Mouse (Mus musculus) ES-Bruce4 (cell line): ENCODE measurements around the gene Rnf152.

Experiments
- CTCF ChIP-seq: IDR thresholded peaks from one replicate; pipeline ENCODE4 v1.8.1; 2011; ENCODE audit warnings: low read depth, low read length
- EP300 ChIP-seq: IDR thresholded peaks from 2 replicates; pipeline ENCODE4 v1.6.1; 2011; ENCODE audit warnings: low read depth, low read length; ENCODE audit not compliant: insufficient read depth
- POLR2A ChIP-seq: IDR thresholded peaks from one replicate; pipeline ENCODE4 v1.8.1; 2011; ENCODE audit warnings: low read length; ENCODE audit not compliant: insufficient read depth

DNA sequence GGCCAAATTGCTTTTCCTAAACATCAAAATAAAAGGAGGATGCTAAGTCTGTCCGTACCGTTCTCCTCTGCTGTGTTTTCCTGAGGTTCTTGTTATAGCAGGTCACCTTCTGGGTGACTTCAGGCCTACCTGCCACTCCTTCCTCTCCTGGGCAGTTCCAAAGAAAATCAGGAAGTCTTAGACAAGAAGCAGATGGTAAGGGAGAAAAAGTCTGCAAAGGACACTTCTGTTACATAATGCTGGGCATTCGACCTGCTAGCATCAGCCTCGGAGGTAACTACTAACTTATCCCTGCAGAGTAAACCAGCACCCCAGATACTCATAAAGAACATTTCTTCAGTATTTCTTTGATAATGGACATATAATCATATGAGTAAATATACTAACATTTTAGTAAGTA is 4.7 kb downstream of the Rnf152 start:
- TF ChIP-seq POLR2A = no peak
- no peak for TF ChIP-seq CTCF
- TF ChIP-seq EP300 = no peak
